Mouse (Mus musculus): ENCODE data around the gene Neu2.

DNA sequence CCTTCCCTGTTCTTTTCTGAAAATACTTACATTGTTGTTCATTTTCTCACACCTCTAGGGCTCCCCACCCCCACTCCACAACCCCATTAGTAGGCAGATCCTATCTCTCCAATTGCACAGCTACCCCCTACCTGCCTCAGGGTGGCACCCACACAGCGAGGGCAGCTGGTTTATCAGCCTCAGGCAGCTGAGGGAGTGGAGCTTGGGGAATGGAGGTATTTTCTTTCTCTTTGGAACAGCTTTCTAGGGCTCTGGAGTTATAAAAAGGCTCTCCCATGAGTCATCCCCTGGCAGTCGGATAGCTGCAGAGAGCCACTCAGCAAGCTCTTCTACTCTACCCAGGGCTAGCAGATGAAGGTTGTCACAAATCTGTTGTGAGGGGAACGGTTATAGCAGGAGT lies 84.6 kb downstream of the Neu2 start:
- TF ChIP-seq POLR2A (IDR thresholded peaks at IDR 0.05; ENCODE audit: low read depth, low read length) (no peak), CTCF (IDR thresholded peaks at IDR 0.05; ENCODE audit: extremely low read depth, insufficient read depth, insufficient read length, insufficient replicate concordance) (no peak)
